Comparison of ENCODE assay signal across 33 mouse cellular contexts in genomic region chr3:146090988-146091657, GRCm38 (mm10). TPM values are rescaled to one million over a fixed set of nuclear protein-coding genes. Genes with fewer than 3 reads are reported as not detected.
DNase-seq lines count a peak whose midpoint lies in the region; ATAC-seq lines count a peak whose summit lies in the region.
"Had no signal": no experiment of that assay in that cellular context is flagged by ENCODE, and none has a peak within 500 bp of the region (broad histone marks: within the 10 kb centered on the region; RNA-seq: fewer than 3 reads in every experiment).

No protein-coding gene starts in this region.

- ATAC-seq in liver, embryonic 16.5 days (ENCODE audit: low read depth): peak; percentile 71
- no peak for ATAC-seq in hindbrain, embryonic 16.5 days
- no peak for ATAC-seq in monocyte, adult 5-6 weeks (replicated peaks; ENCODE audit: insufficient number of reproducible peaks, low FRiP score, low TSS enrichment, poor library complexity, severe bottlenecking)
- ATAC-seq: activated CD4-positive, CD25-positive, alpha-beta regulatory T cell, adult 4 months; forebrain, embryonic 13.5 days; inflammation-experienced regulatory T-cells, adult 6 months had no signal

- H3K9me3 ChIP-seq in liver, embryonic 16.5 days (replicated peaks; ENCODE audit: control insufficient read depth, low read length): no peaks in the 10 kb centered on the region
- no peaks in the 10 kb centered on the region for H3K9me3 ChIP-seq in hindbrain, embryonic 16.5 days (ENCODE audit: control insufficient read depth, low read length)
- H3K9me3 ChIP-seq: forebrain, embryonic 13.5 days; limb, embryonic 10.5 days; limb, embryonic 15.5 days had no signal

- no peaks in the 10 kb centered on the region for H3K36me3 ChIP-seq in liver, embryonic 16.5 days (ENCODE audit: control insufficient read depth, insufficient read depth)
- H3K36me3 ChIP-seq in hindbrain, embryonic 16.5 days (ENCODE audit: control insufficient read depth, insufficient read depth, low read length): no peaks in the 10 kb centered on the region
- H3K36me3 ChIP-seq: heart, embryonic 12.5 days; limb, embryonic 10.5 days; limb, embryonic 15.5 days had no signal

- no peaks in the 10 kb centered on the region for H3K27me3 ChIP-seq in liver, embryonic 16.5 days (ENCODE audit: control insufficient read depth, insufficient read depth, low read depth, low read length)
- no peaks in the 10 kb centered on the region for H3K27me3 ChIP-seq in hindbrain, embryonic 16.5 days (replicated peaks; ENCODE audit: control insufficient read depth, insufficient read depth, low read length)
- H3K27me3 ChIP-seq: CH12.LX; forebrain, embryonic 13.5 days; heart, embryonic 12.5 days; limb, embryonic 15.5 days had no signal

- H3K4me1 ChIP-seq in liver, embryonic 16.5 days (ENCODE audit: control insufficient read depth, low read depth, low read length): no peaks in the 10 kb centered on the region
- H3K4me1 ChIP-seq in hindbrain, embryonic 16.5 days (ENCODE audit: control insufficient read depth, insufficient read depth, low read depth, low read length): no peaks in the 10 kb centered on the region
- H3K4me1 ChIP-seq: forebrain, embryonic 13.5 days; heart, embryonic 12.5 days; limb, embryonic 15.5 days had no signal

- no peak overlapping the region for H3K4me2 ChIP-seq in liver, embryonic 16.5 days (ENCODE audit: low read depth, low read length)
- no peak overlapping the region for H3K4me2 ChIP-seq in hindbrain, embryonic 16.5 days (ENCODE audit: low read length)
- H3K4me2 ChIP-seq: forebrain, embryonic 13.5 days; heart, embryonic 12.5 days; hindbrain, embryonic 14.5 days; limb, embryonic 15.5 days; midbrain, embryonic 11.5 days had no signal

- peak overlapping the region; percentile 29; the same call in 1 of the 2 replicates for H3K27ac ChIP-seq in liver, embryonic 16.5 days (ENCODE audit: low read length)
- no peak overlapping the region for H3K27ac ChIP-seq in hindbrain, embryonic 16.5 days (ENCODE audit: low read depth, low read length)
- H3K27ac ChIP-seq: forebrain, embryonic 13.5 days; heart, adult 2 months; hindbrain, embryonic 14.5 days; limb, embryonic 10.5 days; limb, embryonic 15.5 days had no signal

- no peak overlapping the region for H3K9ac ChIP-seq in liver, embryonic 16.5 days (ENCODE audit: low read depth, low read length)
- no peak overlapping the region for H3K9ac ChIP-seq in hindbrain, embryonic 16.5 days (ENCODE audit: low read depth, low read length)
- H3K9ac ChIP-seq: forebrain, embryonic 13.5 days; heart, embryonic 12.5 days; hindbrain, embryonic 14.5 days; limb, embryonic 15.5 days had no signal

- peak; percentile 11 for DNase-seq in adrenal gland, adult 2 months
- DNase-seq in adrenal gland, postnatal 10 days: no peak
- peak; percentile 15 for DNase-seq in testis, postnatal 10 days (ENCODE audit: low spot score)
- DNase-seq in testis, postnatal 14 days (ENCODE audit: low spot score): no peak
- DNase-seq: adrenal gland, adult 8-10 months; cerebellum, adult 11 months; cerebellum, adult 9-10 months; cerebellum, postnatal 36 days; gastrocnemius, postnatal 10 days; heart, adult 2 months; heart, postnatal 4 days; kidney, adult 9 months; kidney, postnatal 10 days; lung, postnatal 36 days; thymus, adult 2 months; thymus, postnatal 36 days had no signal

- no peak overlapping the region for H3K4me3 ChIP-seq in liver, embryonic 16.5 days (ENCODE audit: low read depth, low read length)
- no peak overlapping the region for H3K4me3 ChIP-seq in hindbrain, embryonic 16.5 days (ENCODE audit: low read length)
- H3K4me3 ChIP-seq: forebrain, embryonic 13.5 days; heart, adult 2 months; heart, embryonic 12.5 days; limb, embryonic 10.5 days; limb, embryonic 15.5 days had no signal

- WGBS in liver, embryonic 16.5 days (ENCODE audit: insufficient replicate concordance): 57% methylated on average over 13 of the region's 13 CpGs
- WGBS in hindbrain, embryonic 16.5 days: 86% methylated on average over 13 of the region's 13 CpGs

RNA-seq across cellular contexts. Expression of gene Wdr63, which starts 16.8 kb away (rescaled TPM):
- not detected for total RNA-seq in adrenal gland, adult 2 months (2021)
- not detected in 2 replicates for polyA plus RNA-seq in adrenal gland, adult 2 months (2012; rRNA removed)
- total RNA-seq in adrenal gland, postnatal 10 days (2021): under 1 TPM; 0.15 to 0.39 TPM
- polyA plus RNA-seq in liver, embryonic 16.5 days (2015; fragmentation: Nextera tagmentation; extraction: Ambion mirVana): 0.30 TPM in 1 of 2 replicates, not detected in the other
- polyA plus RNA-seq in hindbrain, embryonic 16.5 days (2015; fragmentation: Nextera tagmentation; extraction: Ambion mirVana): 1.2 and 1.3 TPM in 2 replicates
- total RNA-seq in monocyte, adult 5-6 weeks (2017): not detected in 3 replicates
- total RNA-seq: adrenal gland, adult 8-10 months; CH12.LX; gastrocnemius, postnatal 10 days; heart, adult 2 months; megakaryocyte, adult 5-6 weeks had no signal
- polyA plus RNA-seq: activated CD4-positive, CD25-positive, alpha-beta regulatory T cell, adult 4 months; heart, embryonic 12.5 days; heart, postnatal 0 days; limb, embryonic 10.5 days; limb, embryonic 15.5 days; midbrain, embryonic 11.5 days had no signal

RNA-seq across cellular contexts. Expression of gene Mcoln3, which starts 26.1 kb away (rescaled TPM):
- total RNA-seq in adrenal gland, adult 2 months (2021): not detected
- polyA plus RNA-seq in adrenal gland, adult 2 months (2012; rRNA removed): not detected in 2 replicates
- total RNA-seq in adrenal gland, postnatal 10 days (2021): under 1 TPM; 0.55 to 0.90 TPM
- 0.25 and 0.70 TPM in 2 replicates for polyA plus RNA-seq in liver, embryonic 16.5 days (2015; fragmentation: Nextera tagmentation; extraction: Ambion mirVana)
- 0.27 and 0.28 TPM in 2 replicates for polyA plus RNA-seq in hindbrain, embryonic 16.5 days (2015; fragmentation: Nextera tagmentation; extraction: Ambion mirVana)
- 0.19 to 0.78 TPM (median 0.75 TPM) in 3 replicates for total RNA-seq in monocyte, adult 5-6 weeks (2017)
- total RNA-seq: gastrocnemius, postnatal 10 days; heart, adult 2 months; left cerebral cortex, postnatal 10 days had no signal
- polyA plus RNA-seq: C2C12; heart, adult 2 months had no signal

RNA-seq across cellular contexts. Expression of gene Mcoln2, which starts 58.5 kb away (rescaled TPM):
- total RNA-seq in adrenal gland, adult 2 months (2021): not detected
- not detected in 2 replicates for polyA plus RNA-seq in adrenal gland, adult 2 months (2012; rRNA removed)
- total RNA-seq in adrenal gland, postnatal 10 days (2021): 1 to 10 TPM; 1.7 to 1.9 TPM
- 9.5 TPM in 2 replicates for polyA plus RNA-seq in liver, embryonic 16.5 days (2015; fragmentation: Nextera tagmentation; extraction: Ambion mirVana)
- polyA plus RNA-seq in hindbrain, embryonic 16.5 days (2015; fragmentation: Nextera tagmentation; extraction: Ambion mirVana): 0.59 and 0.62 TPM in 2 replicates
- total RNA-seq in monocyte, adult 5-6 weeks (2017): 13.6 to 28.6 TPM (median 14.5 TPM) in 3 replicates
- polyA plus RNA-seq: neural tube, embryonic 14.5 days had no signal

Comparison
In these comparisons a context has a peak if more than half of its experiments do, and no peak if none do; other contexts are left out.
1. DNase-seq: peak in adrenal gland, adult 2 months (single experiment) and testis, postnatal 10 days (single experiment); none in adrenal gland, postnatal 10 days (single experiment) and testis, postnatal 14 days (single experiment).